Mouse (Mus musculus) layer of hippocampus, postnatal 14 days (tissue): ENCODE data around the gene Sh3glb1. TPM values are rescaled to one million over a fixed set of nuclear protein-coding genes. Genes with fewer than 3 reads are reported as not detected.

Experiments used
- DNase-seq, 2 experiments: peaks; one replicate each; pipeline ENCODE4 v3.0.0; 2021 to 2022; ENCODE audit warnings: low spot score in 2 of 2, mixed read lengths in 1 of 2
- total RNA-seq, 2 experiments: library from RNA; stranded (reverse); gene quantifications; 2 replicates each; pipeline ENCODE4 v1.2.3; 2021

Gene Sh3glb1
- total RNA-seq, 2 experiments from 2014 or later = 89.0 to 90.8 TPM

DNA sequence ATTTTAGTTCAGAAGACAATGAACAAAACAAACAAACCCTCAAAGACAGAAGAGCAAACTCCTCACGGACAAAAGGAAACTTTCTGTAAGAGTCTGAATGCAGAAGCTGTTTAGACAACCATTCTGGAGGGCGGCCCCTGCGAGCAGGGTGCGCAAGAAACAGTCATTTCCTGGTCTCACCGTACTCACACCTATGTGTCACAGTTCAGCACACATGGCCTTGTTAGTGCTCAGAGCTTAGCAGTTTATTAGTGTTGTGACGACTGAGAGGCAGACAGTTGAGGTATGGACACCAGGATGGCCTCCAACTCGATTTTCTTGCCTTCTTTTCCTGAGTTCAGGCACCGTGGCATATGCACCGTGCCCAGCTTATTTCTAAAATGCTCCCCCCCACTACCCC, 4.2 kb downstream of the Sh3glb1 start:
- DNase-seq = no peak

DNA sequence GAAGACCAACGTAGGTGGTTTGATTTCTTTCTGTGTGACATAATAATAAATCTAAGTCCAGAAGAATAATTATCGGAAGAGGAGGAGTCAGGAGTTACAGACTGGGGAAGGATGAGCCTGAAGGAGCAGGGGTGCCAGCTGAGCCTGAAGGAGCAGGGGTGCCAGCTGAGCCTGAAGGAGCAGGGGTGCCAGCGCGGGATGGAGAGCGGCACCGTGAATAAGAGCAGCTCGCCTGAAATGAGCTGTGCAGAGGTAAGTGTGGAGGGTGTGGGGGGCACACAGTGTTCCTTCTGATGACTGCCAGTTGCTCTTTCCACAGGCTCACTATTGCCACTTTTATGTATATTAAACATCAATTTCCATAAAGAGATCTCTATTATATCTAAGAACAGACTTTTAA, 5.1 kb downstream of the Sh3glb1 start:
- DNase-seq = no peak

DNA sequence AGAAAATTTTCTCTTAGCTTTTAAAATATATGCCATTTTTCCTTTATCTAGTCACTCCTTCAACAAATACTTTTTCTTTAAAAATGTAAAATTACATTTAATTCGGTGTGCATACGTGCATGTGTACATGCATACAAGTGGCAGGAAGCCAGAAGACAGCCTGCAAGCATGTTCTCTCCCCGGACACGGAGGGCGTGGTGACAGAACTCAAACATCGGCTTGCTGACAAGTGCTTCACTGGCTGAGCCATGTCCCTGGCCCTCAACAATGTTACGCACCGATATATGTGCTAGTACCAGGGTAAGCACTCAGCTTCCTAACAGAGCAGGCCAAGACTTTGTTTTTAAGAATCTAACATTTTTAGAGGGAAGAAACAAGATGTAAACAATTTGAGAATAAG, 5.5 kb downstream of the Sh3glb1 start:
- no peak for DNase-seq

DNA sequence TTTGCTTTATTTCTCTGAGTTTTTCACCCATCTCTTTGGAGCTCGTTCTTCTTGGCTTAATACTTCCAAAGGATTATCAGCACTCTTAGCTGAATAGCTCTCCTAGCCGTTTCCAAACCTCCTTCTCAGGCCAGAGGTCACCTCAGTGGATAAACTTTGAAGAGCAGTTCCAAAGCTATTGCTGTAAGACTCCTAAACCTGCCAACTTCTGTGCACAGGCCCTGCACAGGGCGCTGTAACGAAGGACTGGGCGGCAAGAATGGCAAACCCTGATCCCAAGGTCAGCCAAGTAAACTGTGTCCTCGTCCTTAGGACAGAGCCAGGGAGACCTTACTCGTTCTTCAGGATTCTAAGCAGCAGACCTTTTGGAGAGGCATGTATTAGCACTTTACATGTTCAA, 6.0 kb downstream of the Sh3glb1 start:
- no peak for DNase-seq

DNA sequence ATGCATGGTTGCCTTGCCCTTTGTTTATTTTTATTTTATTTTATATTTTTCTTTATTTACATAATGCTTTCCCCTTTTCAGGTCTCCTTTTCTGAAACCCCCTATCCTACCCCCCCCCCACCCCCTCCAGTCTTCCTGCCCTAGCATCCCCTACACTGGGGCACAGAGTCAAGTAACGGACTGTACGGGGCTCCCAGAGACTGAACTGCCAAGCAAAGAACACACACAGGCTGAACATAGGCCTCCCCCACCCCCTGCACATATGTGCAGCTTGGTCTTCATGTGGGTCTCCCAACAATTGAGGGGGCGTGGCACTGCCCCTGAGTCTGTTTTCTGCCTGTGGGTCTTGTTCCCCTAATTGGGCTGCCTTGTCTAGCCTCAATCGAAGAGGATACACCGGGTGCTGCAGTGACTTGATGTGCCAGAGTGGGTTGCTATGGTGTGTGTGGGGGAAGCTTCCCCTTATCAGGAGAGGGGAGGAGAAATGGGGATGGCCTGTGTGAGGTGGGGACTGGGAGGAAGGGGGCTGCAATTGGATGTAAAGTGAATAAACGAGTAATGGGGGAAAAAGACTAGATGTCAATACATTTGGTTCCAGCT, 8.4 kb downstream of the Sh3glb1 start:
- no peak for DNase-seq

DNA sequence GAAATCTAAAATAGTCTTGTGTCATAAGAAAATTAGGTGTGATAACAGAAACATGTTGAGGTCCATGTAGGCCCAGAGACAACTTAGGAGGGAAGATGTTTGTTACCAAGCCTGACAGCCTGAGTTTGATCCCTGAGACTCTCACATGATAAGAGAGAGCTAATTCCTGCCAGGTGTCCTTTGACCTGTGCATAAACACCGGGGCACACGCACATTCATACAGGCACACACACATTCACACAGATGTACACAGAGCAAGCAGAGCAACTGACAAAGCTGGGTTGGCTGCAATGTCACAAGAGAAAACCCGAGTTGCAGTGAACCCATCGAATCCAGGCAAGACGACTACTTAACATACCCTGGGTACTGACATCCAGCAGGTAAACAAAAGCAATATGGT, 11.5 kb downstream of the Sh3glb1 start:
- no peak for DNase-seq

DNA sequence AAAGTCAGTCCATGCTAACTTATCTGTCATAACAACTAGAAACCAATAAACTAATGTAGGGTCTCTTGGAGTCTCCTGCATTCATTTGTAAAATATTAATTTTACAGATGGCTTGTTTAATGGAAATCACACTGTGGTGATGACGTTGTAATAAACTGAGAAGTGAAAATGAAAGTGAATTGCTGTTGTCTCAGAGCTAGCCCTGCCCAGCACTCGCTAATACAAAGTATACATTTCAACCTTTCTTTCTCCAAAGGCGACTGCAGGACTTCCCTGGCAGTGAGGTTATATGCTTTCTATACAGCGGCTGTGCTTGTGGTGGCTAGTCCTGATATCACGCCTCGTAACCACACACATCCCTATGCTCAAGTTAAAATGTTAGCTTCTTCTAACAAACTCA, 16.2 kb downstream of the Sh3glb1 start:
- DNase-seq = no peak

DNA sequence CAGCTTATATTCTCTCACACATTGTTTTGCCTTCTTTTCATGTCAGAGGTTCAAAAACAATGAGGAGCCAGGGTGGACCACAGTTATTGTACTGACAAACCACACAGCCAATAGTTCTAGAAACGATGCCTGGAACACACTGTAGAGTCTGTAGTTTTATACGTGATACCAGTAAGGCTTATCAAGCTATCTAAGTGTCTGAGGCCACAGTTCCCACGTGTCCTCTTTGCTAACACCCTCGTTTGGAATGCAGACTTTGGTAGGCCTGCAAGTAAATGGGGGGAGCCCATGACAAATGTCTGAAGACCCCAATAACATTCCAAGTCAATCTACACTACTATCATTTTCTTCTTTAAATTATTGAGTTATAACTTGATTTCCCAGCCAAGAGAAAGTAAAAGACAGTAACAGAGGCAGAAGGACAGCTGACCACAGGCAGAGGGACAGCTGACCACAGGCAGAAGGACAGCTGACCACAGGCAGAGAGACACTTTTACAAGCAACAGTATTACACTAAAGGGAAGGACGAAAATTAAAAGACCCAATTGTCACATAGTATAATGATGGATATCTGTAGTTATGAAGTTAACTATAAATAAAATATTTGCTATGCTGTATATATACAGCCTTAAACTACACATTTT, 21.2 kb downstream of the Sh3glb1 start:
- no peak for DNase-seq

DNA sequence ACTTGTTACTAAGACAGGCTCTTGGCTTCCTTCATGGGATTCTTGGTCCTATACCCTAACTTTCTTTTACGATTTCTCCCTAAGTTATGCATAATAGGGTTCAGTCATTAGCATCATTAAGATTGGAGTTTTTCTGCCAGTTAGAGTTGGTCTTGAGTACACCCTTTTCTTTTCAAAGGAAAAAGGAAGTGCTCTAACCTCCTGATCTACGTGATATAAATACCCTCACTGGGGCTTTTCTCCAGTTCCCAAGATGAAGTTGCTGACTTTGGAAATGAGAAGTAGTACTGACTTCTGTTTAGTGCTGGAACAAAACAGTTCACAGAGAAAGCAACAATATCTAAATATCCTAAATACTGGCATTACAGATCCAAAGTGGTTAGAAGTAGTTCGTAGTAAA, 22.2 kb downstream of the Sh3glb1 start:
- DNase-seq = no peak

DNA sequence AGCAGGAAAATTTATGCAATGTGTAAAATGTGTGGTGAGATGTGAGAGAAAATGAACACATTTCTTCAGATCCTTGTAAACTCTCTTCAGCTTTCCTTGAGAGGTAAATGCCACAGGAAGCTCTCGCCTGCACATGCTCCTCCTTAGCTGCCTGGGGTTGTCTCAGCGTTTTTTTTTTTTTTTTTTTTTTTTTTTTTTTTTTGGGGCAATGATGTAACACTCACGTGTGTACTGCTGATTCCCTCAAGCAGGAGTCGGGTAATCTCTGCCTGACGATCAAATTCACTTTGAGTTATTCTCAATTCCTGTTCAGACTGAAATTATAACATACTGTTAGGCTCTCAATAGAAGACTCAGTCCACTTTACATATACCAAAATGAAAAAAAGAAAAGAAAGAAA, 23.0 kb downstream of the Sh3glb1 start:
- DNase-seq = no peak

DNA sequence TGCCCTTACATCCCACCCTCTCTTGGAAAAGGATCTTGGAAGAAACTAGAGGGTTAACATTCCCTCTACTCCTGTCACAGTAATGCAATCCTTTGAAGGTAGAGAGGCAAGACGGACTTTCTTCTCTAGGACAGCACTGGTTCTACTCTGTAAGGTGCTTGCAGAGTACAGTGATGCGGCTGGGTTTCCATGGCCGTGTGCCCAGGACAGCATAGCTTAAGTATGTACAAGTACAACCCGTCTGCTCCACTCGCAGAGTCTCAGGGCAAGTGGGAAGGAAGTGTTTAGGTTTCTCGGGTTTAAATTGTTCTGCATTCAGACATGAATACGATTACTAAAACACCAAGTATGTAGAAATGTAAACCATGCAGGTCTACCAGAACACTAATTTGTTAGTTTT, 25.2 kb downstream of the Sh3glb1 start:
- DNase-seq = no peak

DNA sequence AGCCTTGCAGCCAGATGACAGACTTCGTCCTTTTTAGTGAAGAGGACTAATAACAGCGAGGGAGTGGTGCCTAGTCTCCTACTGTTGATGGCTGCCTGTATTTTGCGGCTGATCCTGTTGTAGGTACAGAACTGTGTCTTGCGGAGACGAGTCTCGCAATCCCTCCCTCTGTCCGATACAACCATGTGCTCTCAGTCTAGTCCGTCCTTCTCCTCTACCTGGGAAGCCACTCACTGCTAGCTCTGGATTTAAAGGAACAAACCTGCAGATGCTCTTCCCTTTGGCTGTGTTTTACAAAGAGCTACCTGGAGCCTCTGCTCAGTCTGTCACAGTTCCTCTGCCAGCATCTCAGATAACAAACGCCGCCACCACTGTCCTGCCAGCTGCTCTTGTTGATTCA, 26.1 kb downstream of the Sh3glb1 start:
- no peak for DNase-seq

DNA sequence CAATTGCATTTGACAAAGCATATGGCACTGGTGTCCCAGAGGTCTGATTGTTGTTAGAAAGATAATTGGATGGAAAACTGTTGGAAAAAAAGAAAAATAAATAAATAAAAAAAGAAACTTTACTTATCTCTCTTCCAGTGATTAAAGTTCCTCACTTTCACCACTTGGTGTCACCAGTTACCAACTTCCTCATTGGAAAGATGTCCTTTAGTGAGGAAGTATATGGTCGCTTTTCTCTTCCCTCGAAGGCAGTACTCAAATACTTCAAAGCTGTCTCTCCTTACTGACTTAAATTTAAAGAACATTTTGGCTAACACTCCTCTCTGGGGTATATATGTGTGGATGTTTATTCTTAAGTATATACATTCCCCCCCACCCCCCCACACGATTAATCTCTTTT, 28.1 kb downstream of the Sh3glb1 start:
- DNase-seq = peak in 1 of 2 experiments; percentile 47

DNA sequence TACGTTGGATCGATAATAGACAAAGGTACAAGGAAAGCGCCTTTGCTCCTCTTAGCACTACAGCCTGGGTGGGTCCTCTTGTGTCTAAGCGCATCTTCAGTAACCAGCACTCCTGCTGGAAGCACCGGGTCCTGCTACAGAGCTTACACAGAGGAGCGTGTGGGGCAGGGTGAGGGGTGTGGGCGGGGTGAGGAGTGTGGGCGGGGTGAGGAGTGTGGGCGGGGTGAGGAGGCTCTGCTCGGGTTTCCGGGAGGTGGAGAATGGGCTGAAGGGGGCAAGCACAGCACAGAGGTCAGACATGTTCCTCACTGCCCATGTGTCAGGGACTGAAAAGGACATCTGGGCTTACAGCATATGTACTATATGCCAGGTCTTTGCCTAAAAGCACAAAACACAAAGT, 30.9 kb downstream of the Sh3glb1 start:
- DNase-seq = no peak

DNA sequence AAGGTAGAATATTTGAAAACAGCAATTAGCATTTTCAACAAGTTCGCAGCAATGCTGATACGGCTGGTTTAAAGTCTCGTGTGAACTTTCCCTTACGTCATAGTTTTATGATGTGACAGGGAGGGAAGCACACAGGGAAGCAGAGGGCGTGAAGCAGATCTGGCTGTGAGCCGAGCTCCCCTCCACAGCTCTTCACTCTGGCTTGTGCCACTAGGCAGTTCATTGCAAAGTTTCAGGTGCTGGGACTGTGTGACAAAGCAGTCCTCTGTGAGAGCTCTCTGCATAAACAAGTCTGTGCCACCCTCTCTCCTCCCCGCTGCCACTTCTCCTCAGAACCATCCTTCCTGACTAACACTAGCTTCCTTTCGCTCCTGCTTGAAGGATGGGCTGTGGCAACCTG, 31.9 kb downstream of the Sh3glb1 start:
- DNase-seq = no peak

DNA sequence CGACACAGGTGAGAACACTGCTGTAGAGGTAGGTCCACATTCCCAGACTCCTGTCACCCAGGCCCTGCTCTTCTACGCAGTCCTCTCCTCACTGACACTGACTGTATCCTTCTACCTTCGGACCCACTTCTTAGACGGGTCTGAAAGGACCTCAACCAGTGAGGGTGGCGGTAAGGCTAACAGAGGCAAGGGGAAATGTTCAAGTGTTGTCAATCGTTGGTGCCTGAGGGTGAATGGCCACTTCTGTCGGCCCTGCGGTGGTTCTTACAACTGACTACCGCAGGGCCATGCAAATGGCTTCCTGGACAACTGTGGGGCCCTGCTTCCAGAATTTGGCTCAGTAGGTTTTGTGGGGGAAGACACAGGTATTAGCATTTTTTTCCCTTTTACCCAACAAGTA, 32.5 kb downstream of the Sh3glb1 start:
- DNase-seq = no peak

DNA sequence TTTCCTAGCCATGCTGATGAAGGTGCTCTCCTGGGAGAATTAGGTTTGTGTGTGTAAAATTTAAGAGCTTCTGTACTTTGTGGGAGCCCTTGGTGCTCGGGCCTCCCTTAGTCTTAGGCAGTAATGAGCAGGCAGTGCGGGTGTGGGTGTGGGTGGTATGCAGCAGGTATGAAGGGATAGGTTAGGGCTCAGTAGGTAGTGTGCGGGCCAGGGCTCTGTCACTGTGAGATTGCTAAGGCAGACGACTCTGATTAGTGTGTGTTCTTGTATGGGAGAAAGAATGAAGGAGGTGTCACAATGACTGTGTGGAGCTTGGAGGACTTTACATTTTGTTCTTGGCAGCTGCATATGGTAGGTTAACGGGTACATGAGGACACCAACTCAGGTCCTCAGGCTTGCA, 34.0 kb downstream of the Sh3glb1 start:
- DNase-seq = no peak

DNA sequence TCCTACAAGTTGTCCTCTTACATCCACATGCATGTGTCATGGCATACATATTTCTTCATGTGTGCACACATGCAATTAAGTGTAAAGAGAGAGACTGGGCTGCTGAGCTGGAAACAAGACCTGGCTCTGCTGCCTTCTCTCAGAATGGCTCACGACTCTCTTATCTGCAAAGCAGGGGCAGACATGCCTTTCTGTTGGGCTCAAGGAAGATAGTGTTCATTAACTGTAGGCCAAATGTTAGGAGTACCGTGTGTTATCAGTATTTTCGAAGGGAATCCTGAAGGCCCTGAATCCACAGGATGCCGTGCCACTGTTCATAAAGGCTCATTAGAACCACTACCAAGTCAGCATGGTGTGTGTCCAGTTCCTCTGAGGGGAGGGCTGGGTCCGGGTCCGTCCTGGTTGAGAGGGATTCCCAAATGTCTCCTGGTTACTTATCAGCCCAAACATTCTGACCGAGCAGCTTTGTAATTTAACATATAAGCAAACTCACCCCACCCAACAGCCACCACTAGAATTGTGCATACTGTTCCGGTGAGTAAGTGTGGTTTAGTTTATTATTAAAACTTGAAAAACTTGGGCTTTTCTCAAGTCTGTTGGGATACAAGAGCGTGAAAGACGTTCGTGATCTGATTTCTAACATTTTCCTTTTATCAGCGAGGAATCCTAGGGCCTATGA, 36.9 kb downstream of the Sh3glb1 start:
- no peak for DNase-seq

DNA sequence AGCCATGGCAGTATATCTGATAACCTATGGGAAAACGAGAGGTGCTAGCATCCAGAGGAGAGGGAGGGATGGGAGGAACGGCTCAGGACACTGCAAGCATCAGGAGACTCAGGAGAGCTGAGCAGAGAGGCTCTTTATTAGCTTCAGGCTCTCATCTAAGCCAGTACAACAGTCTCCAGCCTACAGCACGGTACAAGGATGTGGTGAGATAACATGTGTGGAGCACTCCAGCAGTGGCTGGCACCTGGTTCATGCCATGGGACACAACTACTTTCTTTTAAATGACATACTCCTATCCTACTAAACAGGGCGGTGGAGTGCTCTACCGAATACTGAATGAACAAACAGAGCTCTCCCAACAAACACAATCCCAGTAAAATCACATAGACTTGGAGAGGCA, 38.6 kb downstream of the Sh3glb1 start:
- no peak for DNase-seq

DNA sequence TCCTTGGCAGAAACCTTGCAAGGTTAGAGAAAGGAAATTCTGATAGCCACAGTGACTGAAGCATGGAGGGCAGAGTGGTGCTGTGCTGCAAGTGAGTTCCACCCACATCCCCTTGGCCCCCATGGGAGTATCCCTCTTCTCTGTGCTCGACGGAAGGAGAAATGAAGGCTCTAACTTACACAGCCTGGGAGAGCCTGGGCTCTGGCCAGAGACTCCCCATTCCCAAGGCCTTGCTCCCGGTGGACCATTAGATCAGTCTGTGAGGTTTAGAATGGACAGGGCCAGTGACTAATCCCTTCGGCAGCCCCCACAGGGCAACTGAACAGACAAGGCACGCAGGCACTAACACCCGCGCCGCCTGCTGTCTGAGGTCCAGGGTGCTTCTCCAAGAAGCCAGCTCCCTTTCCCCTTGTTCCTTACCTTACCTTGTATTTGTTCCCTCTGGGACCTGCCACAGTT, 40.4 kb downstream of the Sh3glb1 start:
- DNase-seq = no peak

DNA sequence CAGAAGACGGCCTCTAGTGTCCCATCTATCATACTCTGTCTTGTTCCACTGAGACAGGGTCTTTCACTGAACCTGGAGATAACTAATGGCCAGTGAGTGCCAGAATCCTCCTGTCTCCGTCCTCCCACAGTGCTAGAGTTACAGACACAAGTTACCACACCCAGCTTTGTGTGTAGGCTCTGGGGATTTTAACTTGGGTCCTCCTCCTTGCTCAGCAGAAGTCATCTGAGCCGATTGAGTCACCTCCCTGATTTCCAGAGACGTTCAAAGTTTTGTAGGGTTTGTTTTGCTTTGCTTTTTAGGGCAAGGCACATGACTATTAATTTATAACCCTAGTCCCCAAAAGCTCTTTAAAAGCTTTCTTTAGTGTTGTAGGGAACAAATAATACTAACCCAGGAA, 41.0 kb downstream of the Sh3glb1 start:
- no peak for DNase-seq

DNA sequence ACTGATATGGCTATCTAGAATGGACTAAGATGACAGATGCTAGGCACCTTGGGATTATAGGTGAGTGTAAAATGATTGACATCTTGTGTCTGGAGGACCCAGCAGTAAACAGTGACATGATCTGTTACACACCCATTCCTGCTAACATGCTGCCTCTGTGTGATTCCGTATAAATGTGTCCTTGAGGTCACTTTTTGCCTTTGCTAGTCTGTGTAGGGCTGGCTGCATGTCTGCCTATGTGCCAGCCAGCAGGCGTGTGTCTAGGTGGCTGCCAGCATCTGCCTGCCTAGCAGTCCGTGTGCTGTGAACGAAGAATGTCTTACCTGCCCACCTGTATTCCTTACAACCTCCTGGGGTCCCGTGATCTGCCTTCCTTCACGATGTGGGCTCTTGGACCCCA, 42.4 kb downstream of the Sh3glb1 start:
- no peak for DNase-seq

DNA sequence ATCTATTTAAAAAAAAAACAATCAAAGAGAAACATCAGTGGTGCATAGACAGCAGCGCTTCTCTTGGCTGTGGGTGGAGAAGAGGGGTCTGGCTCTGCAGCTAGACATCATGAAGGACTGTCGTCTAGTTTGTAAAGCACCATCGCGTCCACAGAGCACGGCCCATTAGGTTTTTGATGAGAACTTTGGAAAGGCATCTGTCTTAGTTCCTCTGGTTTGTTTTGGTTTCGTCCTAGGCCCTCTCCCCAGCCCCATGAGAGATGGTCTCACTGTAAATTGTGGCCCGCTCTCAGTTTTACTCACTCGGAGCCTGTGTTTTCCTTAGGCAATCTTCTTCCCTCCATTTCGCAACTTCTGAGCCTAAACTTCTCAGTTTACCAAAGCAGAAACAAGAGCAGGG, 43.9 kb downstream of the Sh3glb1 start:
- no peak for DNase-seq
